Mouse (Mus musculus) liver, postnatal 0 days (tissue): ENCODE measurements around the gene Tmtc4.

Source experiments
- CTCF ChIP-seq: sonication (generic); IDR thresholded peaks from 2 replicates; pipeline ENCODE4 v1.5.1; 2016; ENCODE audit warnings: antibody characterized with exemption, low read depth
- EP300 ChIP-seq: IDR thresholded peaks from 2 replicates; pipeline ENCODE4 v1.6.1; 2016; ENCODE audit warnings: antibody characterized with exemption, low read depth, mild to moderate bottlenecking

DNA sequence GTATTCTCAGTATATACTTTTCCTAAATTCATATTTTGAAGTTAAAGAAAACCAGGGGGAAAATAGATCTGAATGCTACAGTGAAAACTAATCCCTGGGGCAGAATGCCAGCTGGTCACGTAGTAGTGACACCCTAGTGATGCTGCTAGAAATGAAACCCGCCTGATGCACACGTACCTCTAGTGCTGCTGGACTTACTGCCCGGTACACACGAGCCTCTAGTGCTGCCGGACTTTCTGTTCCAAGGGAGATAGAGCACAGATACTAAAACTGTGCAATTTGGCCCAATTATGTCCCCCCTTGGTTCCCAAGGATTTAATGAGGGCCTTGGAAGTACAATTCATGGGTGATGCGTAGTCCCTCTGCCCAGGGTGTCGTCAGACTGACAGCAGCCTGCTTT lies 108.8 kb downstream of the Tmtc4 start:
- TF ChIP-seq CTCF (no peak), EP300 (no peak)
